Mouse (Mus musculus) intestine, embryonic 15.5 days (tissue): ENCODE measurements at regions not wholly inside any gene's neighbourhood (a gene's known extent, or its start where the extent isn't known, plus 50 kb on each side); places are given as distances from the start of the nearest gene placed in this dataset.

ENCODE experiments used
- ATAC-seq: fragments of 200-750 bp; cut with Nextera tagmentation; 2 replicates; pipeline ENCODE4 v1.8.0; 2017; ENCODE audit warnings: moderate TSS enrichment, moderate library complexity
- H3K27ac ChIP-seq: fragments of 300-500 bp; sonication (generic); 2 replicates; pipeline ENCODE4 v1.5.1; 2015; ENCODE audit warnings: mild to moderate bottlenecking, inconsistent platforms
- H3K27me3 ChIP-seq: fragments of 300-500 bp; sonication (generic); replicated peaks from 2 replicates; pipeline ENCODE4 v1.6.1; 2015; ENCODE audit warnings: inconsistent platforms
- H3K36me3 ChIP-seq: fragments of 300-500 bp; sonication (generic); 2 replicates; pipeline ENCODE4 v1.6.1; 2015; ENCODE audit warnings: inconsistent platforms
- H3K4me1 ChIP-seq: fragments of 300-500 bp; sonication (generic); replicated peaks from 2 replicates; pipeline ENCODE4 v1.6.1; 2015; ENCODE audit warnings: inconsistent platforms
- H3K4me2 ChIP-seq: fragments of 300-500 bp; sonication (generic); replicated peaks from 2 replicates; pipeline ENCODE4 v1.6.1; 2015; ENCODE audit warnings: mild to moderate bottlenecking, inconsistent platforms
- H3K4me3 ChIP-seq: fragments of 300-500 bp; sonication (generic); replicated peaks from 2 replicates; pipeline ENCODE4 v1.5.1; 2015; ENCODE audit warnings: inconsistent platforms
- H3K9ac ChIP-seq: fragments of 300-500 bp; sonication (generic); 2 replicates; pipeline ENCODE4 v1.6.1; 2015; ENCODE audit warnings: inconsistent platforms
- H3K9me3 ChIP-seq: fragments of 300-500 bp; sonication (generic); 2 replicates; pipeline ENCODE4 v1.6.1; 2016; ENCODE audit warnings: inconsistent platforms
- WGBS: fragments of 180-500 bp; shearing (Covaris S2); methylation state at CpG from one replicate; pipeline ENCODE4 v1.1.7; 2015; 5-methylcytosine and 5-hydroxymethylcytosine counted together

DNA sequence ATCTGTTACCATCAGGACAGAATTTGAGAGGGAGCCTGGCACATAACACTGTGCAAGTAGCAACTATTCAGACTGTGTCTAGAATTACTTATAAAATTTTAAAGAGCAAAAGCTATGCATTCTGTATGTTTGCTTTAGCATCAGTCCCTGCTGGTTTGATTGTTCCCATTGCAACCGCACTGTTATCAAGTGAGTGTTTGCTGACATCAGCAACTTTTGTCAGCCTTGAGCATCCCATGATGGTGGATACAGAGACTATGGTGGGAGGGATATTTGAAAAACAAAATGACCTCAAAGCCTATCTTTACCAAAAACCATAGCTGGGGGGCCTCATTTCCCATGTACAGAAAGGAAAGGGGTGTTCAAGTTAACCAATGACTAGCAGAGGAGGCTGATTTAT is 93.2 kb upstream of the Tapt1 start:
- Histone ChIP-seq H3K4me1 (no peaks in the 10 kb centered on the region), H3K9ac (no peak overlapping the region), H3K4me2 (no peak overlapping the region), H3K27ac (no peak overlapping the region), H3K4me3 (no peak overlapping the region), H3K27me3 (no peaks in the 10 kb centered on the region), H3K36me3 (no peaks in the 10 kb centered on the region), H3K9me3 (no peaks in the 10 kb centered on the region)
- no peak for ATAC-seq
- 89% methylated on average over 1 of the region's 1 CpGs for WGBS

DNA sequence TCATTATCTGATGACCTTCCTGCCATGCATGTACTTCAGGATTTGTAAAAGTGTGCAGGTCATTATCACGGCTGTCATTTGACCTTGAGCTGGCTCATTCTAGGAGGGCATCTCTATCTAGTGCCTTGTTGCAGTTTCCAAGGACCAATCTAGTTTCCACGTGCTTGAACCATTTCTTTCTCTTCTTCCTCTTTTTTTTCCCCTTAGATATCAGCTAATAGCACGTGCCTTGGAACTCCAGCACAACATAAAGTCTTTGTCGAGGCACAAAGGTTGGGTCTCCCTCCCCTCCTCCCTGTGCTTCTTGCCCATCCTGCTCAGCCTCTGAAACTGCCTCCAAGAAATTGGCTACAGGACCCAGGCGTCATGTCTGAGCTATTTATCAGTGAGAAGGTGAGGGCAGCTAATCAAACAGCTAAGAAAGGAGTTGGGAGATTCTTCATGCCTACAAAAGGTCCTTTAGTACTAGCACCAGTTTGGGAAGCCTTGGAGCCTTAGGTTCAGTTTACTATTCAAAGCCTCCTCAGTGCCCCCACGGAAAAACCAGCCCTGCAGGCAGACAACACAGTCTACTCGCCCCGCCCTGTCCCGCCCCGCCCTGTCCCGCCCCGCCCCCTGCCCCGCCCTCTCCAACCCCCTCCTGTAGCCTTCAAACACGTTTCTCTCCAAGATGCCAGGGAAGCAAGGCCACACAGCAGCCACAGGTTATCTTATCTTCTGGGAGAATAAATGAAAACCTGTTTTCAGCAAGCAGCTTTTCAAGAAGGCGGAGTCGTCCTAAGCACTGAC is 80.5 kb upstream of the Tapt1 start:
- peak; percentile 91 for ATAC-seq
- H3K4me1 ChIP-seq: 0 out of 2 replicates have a peak, but pooled peaks cover 4% of the 10 kb centered on the region
- no peaks in the 10 kb centered on the region for H3K27me3 ChIP-seq
- peak overlapping the region; percentile 34 for H3K4me2 ChIP-seq
- H3K27ac ChIP-seq: no peak overlapping the region
- H3K36me3 ChIP-seq: no peaks in the 10 kb centered on the region
- H3K9ac ChIP-seq: no peak overlapping the region
- no peak overlapping the region for H3K4me3 ChIP-seq
- no peaks in the 10 kb centered on the region for H3K9me3 ChIP-seq
- 16% methylated on average over 16 of the region's 16 CpGs for WGBS

DNA sequence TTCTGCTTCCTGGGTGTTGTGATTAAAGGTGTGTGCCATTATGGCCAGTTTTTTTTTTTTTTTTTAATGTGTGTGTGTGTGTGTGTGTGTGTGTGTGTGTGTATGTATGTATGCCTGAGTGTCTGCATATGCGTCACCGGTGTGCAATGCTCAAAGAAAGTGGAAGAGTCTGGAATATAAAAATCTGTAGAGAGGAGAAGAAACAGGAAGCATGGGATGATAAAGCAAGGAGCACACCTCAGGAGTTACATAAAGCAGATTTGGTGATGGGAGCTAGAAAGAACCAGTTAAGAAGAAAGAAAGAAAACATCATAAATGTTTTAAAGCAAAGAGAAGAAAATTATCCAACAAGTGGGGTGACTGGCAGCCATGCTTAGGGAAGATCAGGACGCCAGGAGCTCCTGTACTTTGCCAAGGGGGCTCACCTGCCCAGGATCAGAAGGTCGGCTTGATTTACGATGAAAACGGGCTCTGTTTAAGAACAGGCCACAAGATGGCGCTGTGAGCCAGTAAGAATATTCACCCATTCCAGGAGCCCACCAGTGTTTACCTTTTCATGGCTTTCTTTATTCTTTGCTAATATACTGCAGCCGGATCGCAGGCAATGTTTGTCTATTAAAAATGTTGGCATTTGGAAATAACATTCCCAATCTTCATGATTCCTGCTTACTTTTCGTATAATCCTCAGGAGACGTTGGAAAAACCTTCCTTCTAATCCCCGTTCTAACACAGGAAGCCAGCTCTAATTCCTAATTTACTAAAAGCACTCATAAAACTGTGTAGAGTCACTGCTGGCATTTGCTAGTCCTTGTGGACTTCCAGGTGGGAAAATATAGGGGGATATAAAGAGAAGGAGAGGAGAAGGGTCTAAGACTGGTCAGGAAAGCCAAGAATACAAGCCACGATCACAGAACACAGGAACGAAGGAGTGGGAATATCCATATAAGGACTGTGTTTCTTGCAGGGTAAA is 77.7 kb upstream of the Tapt1 start:
- Histone ChIP-seq H3K4me3 (no peak overlapping the region), H3K36me3 (no peaks in the 10 kb centered on the region), H3K27ac (no peak overlapping the region), H3K27me3 (no peaks in the 10 kb centered on the region), H3K9ac (no peak overlapping the region), H3K4me1 (0 out of 2 replicates have a peak, but pooled peaks cover 4% of the 10 kb centered on the region), H3K4me2 (peak overlapping the region; percentile 44; the same call in 1 of the 2 replicates), H3K9me3 (no peaks in the 10 kb centered on the region)
- ATAC-seq: no peak
- 23% methylated on average over 14 of the region's 14 CpGs for WGBS

DNA sequence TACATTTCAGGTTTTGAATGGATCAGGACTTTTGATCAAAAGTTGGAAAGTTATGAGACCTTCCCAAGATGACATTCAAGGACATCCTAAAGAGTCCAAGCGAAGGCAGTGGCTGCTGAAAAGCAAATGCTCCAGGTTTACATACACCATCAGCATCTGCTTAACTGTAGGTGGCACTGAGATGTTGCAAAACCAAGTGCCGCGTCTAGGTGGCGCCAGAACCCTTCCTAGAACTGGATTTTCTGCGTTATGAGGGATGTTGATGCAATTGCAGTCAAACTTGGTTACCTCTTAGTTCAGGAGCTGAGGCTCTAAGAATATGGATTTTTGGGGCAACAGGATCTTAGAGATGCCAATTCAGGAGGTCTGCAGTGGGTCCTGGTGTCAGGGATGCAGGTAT is 58.0 kb upstream of the Tapt1 start:
- ATAC-seq: peak; percentile 15; the same call in 1 of the 2 replicates
- no peaks in the 10 kb centered on the region for H3K9me3 ChIP-seq
- 10% methylated on average over 5 of the region's 5 CpGs for WGBS
- H3K27me3 ChIP-seq: no peaks in the 10 kb centered on the region
- no peak overlapping the region for H3K27ac ChIP-seq
- no peak overlapping the region for H3K9ac ChIP-seq
- H3K4me1 ChIP-seq: no peaks in the 10 kb centered on the region
- H3K4me2 ChIP-seq: no peak overlapping the region
- H3K4me3 ChIP-seq: no peak overlapping the region
- no peaks in the 10 kb centered on the region for H3K36me3 ChIP-seq
